Mouse (Mus musculus): ENCODE results near the gene Herc3.
A peak's percentile ranks its signal among the peaks of the same experiment; 100 is the strongest.

Gene Herc3

GRCm38 (mm10) chr6:58920735-58921134, 89.5 kb downstream of the Herc3 start:
- no peak for DNase-seq (ENCODE audit: low read depth, low spot score)

- no peak for DNase-seq (ENCODE audit: low read depth, low spot score)
Observed at GRCm38 (mm10) chr6:58921623-58922022, 90.4 kb downstream of the Herc3 start.

- no peak for DNase-seq (ENCODE audit: low read depth, low spot score)
Observed at GRCm38 (mm10) chr6:58922511-58922910, 91.2 kb downstream of the Herc3 start.

- DNase-seq (ENCODE audit: low read depth, low spot score), result no peak
Observed at GRCm38 (mm10) chr6:58927881-58928280, 96.6 kb downstream of the Herc3 start.

DNA sequence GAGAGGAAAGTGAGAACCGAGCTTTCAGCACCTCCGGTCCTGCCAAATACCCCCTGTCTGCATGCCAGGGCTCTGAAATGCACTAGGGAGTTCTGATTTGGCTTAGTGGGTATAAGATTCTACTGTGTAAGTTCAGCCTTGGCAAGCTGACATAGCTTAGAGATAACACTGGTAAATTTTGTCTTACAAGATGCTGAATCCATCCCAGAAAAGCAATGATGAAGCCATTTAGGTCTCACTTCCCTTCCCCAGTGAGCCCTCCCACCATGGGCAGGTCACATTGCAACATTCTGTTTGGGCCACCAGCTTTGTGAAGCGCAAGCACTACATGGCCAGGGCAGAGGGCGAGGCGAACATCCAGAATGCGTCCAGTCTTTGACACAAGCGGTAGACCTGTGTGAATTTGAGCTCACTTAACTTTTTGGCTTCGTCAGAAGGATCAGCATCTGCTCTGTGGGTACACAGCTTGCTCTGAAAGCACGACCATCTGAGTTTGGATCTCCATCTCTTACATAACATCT, 98.7 kb downstream of the Herc3 start:
- no peak for DNase-seq (ENCODE audit: low read depth, low spot score)

DNA sequence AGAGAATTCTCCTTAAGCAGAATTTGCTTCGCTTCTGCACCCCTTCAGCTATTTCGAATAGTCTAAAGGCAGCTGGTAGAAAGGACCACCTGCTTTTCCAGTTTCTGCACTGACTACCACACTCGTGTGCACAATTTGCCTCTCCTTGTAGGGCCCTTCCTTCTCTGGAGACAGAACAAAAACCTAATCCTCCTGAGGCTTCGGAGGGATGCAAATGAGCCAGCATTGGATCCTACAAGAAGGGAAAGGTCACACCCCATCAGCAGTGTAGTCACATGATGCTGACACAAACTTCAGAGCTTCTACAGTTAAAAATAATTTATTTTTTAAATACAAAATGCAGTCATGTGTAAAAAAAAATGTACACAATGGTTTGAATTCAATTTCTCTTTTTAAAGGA, 99.9 kb downstream of the Herc3 start:
- DNase-seq (ENCODE audit: low read depth, low spot score), result no peak

DNA sequence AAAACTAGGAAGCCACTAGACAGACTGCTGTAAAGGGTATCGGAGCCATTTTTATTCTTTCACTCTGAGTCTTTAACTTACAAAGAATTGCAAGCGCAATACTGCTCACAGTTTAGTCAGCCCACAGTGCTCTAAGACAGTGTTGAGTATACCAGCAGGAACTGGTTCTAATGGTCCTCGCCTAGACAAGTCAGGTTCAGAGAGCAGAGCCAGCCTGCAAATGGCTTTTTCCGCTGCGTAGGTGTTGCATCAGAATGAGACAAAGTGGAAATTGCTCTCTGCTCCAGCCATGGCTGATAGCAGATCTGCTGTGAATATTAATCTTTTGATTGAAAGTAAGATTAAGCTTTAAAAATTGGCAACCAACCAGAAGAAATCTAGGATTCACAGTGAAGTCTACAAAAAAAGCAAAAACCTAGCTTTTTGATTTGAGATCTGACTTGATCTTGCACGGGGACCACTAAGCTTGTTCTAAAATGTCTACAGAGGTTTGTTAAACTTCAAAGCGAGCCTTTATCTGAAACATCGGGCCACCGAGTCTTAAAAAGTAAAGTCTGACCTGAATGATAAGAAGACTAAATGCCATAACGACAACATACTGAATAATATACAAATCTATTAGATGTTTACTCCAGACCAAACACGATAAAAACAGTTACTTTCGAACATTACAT, 101.4 kb downstream of the Herc3 start:
- no peak for DNase-seq (ENCODE audit: low read depth, low spot score)

GRCm38 (mm10) chr6:58933189-58933913, 102.1 kb downstream of the Herc3 start:
- peak; percentile 73 for DNase-seq (ENCODE audit: low read depth, low spot score)

GRCm38 (mm10) chr6:58934144-58934543, 102.9 kb downstream of the Herc3 start:
- DNase-seq (ENCODE audit: low read depth, low spot score), result no peak

- no peak for DNase-seq (ENCODE audit: low read depth, low spot score)
Observed at GRCm38 (mm10) chr6:58937726-58938125, 106.5 kb downstream of the Herc3 start.

DNA sequence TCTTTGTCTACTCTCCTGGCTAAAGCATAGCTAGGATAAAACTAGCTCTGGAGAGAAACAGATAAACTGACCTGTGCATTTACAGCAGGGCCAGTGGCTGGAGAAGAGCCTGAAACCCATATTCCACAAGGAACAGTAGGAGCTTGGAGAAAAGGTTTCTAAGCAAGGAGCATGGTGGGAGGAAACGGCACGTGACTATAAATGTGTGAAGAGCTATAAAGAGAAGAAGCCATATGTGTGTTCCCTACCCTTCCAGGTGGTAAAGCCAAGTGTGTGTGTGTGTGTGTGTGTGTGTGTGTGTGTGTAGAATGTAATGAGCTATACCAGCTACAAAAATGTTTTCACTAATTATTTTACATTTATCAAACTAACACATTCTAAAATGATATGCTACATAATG, 111.0 kb downstream of the Herc3 start:
- DNase-seq (ENCODE audit: low read depth, low spot score), result no peak

GRCm38 (mm10) chr6:58943958-58944357, 112.7 kb downstream of the Herc3 start:
- DNase-seq (ENCODE audit: low read depth, low spot score), result no peak

DNA sequence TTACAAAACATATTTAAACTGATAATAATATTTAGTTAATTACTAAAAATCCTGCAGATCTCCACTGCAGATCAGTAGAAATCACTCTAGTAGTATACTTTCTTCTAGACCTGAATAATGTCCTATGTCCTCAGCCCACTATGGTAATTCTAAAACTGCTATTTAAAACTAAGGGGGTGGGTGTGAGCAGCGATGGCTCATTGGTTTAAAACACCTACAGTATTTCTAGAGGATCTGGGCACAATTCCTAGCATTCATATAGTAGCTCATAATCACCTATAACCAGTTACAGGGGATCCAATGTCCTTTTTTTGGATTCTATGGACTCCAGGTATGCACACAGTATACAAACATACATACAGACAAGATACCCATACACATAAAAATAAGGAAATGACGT, 115.0 kb downstream of the Herc3 start:
- no peak for DNase-seq (ENCODE audit: low read depth, low spot score)

- DNase-seq (ENCODE audit: low read depth, low spot score), result no peak
Observed at GRCm38 (mm10) chr6:58946840-58947239, 115.6 kb downstream of the Herc3 start.

GRCm38 (mm10) chr6:58950410-58950809, 119.1 kb downstream of the Herc3 start:
- no peak for DNase-seq (ENCODE audit: low read depth, low spot score)

GRCm38 (mm10) chr6:58951128-58951992, 120.1 kb downstream of the Herc3 start:
- DNase-seq (ENCODE audit: low read depth, low spot score), result no peak

DNA sequence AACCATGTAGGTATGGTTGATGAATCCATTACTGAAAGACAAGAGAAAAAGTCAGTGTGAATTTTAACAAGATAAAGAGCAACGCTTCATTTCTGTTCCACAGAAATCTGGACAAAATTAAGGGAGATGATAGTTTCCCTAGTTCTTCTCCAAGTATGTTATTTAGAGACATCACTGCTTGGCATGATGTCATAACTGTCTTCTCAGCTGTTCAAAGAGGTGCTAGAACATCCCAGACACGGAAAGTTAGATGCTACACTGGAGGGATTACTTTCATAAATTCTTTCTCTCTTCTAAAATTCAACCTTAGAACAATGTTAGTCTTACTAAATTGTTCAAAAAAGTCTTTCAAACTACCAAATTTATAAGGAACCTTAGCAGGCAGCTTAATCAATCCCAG, 129.3 kb downstream of the Herc3 start:
- no peak for DNase-seq (ENCODE audit: low read depth, low spot score)

GRCm38 (mm10) chr6:58962691-58963090, 131.4 kb downstream of the Herc3 start:
- DNase-seq (ENCODE audit: low read depth, low spot score), result no peak

DNA sequence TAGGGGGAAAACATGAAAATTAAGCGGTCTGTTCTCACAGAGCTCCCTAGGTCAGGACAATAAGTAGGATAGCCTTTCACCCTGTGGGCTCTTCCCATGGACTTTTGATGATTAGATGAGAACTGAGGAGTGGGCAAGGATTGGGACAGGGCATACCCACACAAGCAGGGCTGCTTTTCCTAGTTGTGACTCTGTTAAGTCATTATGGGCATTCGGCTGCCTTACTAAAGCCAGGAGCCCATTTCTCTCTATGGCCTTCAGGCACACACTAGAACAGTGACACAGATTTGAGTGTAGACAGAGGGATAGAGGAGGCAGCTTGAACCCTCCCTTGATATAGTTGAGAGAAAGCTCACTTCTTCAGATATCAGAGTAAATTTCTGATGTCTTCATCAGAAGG, 132.8 kb downstream of the Herc3 start:
- DNase-seq (ENCODE audit: low read depth, low spot score), result no peak

DNA sequence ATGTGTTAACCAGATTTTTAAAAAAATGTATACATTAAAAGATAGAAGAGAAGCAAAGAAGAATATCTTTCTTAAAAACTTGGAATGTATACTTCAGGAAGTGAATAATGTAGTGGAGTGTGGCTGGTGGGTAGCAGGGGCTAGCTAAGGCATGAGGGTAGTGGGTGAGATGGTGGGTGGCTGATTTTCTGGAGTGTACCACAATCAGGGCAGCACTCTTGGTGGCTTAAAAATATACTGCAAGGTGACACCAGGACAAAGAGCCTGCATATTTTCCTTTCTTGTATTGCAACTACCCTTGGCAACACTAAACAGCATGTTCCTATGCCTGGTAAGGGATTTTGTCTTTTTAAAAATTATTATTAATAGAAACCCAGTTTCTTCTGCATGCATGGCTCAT, 133.3 kb downstream of the Herc3 start:
- DNase-seq (ENCODE audit: low read depth, low spot score), result no peak

- peak; percentile 20 for DNase-seq (ENCODE audit: low read depth, low spot score)
Observed at GRCm38 (mm10) chr6:58965071-58965831, 134.0 kb downstream of the Herc3 start.
